Mouse (Mus musculus): ENCODE measurements around the gene Esp36.
"Not testable (repeated sequence)": the region's sequence is repeated elsewhere in the genome, so short reads cannot be mapped to it uniquely, and the experiment has no call there.

The Esp36 gene

GRCm38 (mm10) chr17:38420085-38420484 is at the start of gene Esp36:
TSS of gene Esp36 (minus strand) at chr17:38420185.
- no peak for DNase-seq (ENCODE audit: low spot score)

DNA sequence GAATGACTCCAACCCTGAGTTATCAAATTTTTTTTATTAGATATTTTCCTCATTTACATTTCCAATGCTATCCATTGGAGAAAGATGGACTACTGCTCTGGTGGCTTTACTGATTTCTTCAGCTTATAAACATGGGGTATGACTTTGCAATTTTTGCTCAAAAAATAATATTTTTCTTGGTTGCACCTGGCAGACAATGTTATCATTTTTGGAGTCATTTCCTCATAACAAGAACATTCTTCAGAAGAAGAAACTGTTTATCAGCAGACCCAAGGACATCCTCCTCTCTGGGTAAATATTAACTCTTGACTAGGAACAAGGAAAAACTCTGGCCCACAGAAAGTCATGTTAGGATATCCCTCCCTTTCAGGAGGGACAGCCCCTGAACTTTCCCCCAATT is 36.2 kb upstream of the Esp36 start:
- DNase-seq (ENCODE audit: low spot score) = not testable (repeated sequence)

- no peak for DNase-seq (ENCODE audit: low spot score)
Measured at GRCm38 (mm10) chr17:38450688-38451087, 30.7 kb upstream of the Esp36 start.

GRCm38 (mm10) chr17:38406135-38406534 is 13.8 kb downstream of the Esp36 start:
- no peak for DNase-seq (ENCODE audit: low spot score)

DNA sequence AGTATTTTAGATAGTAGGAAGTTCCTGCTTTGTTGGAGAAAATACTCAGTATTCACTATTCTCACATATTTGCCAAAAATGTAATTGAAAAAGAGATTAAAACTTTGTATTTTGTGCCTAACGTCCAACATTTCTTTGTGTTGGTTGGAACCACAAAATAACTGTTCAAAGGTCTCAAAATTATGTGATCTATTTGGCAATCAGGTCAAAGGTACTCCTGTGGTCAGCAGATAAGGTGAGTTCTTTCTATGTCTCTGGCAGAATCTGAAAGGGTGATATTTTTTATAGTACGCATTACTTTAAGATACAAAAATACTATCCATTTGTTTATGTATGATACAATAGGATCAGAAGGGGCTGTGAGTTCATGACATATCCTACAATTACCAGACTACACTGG is 28.2 kb downstream of the Esp36 start:
- DNase-seq (ENCODE audit: low spot score) = no peak
